Mouse (Mus musculus) intestine, embryonic 16.5 days (tissue): ENCODE results near the gene Morn4. TPM values are rescaled to one million over a fixed set of nuclear protein-coding genes. Genes with fewer than 3 reads are reported as not detected.

Experiments
- ATAC-seq: fragments of 200-750 bp; cut with Nextera tagmentation; 2 replicates; pipeline ENCODE4 v1.8.0; 2017; ENCODE audit warnings: moderate TSS enrichment, moderate library complexity
- H3K27ac ChIP-seq: fragments of 300-500 bp; sonication (generic); 2 replicates; pipeline ENCODE4 v1.5.1; 2014; ENCODE audit warnings: mild to moderate bottlenecking, low read length
- H3K27me3 ChIP-seq: fragments of 300-500 bp; sonication (generic); replicated peaks from 2 replicates; pipeline ENCODE4 v1.6.1; 2014; ENCODE audit warnings: low read length, control low read depth, mixed read lengths; ENCODE audit not compliant: control insufficient read depth, insufficient read depth
- H3K36me3 ChIP-seq: fragments of 300-500 bp; sonication (generic); 2 replicates; pipeline ENCODE4 v1.6.1; 2014; ENCODE audit warnings: low read length, control low read depth; ENCODE audit not compliant: control insufficient read depth, insufficient read depth
- H3K4me1 ChIP-seq: fragments of 300-500 bp; sonication (generic); 2 replicates; pipeline ENCODE4 v1.6.1; 2014; ENCODE audit warnings: low read length, control low read depth, mixed read lengths; ENCODE audit not compliant: control insufficient read depth, insufficient read depth
- H3K4me2 ChIP-seq: fragments of 300-500 bp; sonication (generic); 2 replicates; pipeline ENCODE4 v1.6.1; 2014; ENCODE audit warnings: low read depth, low read length, control low read depth
- H3K4me3 ChIP-seq: fragments of 300-500 bp; sonication (generic); 2 replicates; pipeline ENCODE4 v1.5.1; 2014; ENCODE audit warnings: mild to moderate bottlenecking, low read length
- H3K9ac ChIP-seq: fragments of 300-500 bp; sonication (generic); 2 replicates; pipeline ENCODE4 v1.6.1; 2014; ENCODE audit warnings: low read depth, low read length
- H3K9me3 ChIP-seq: fragments of 300-500 bp; sonication (generic); 2 replicates; pipeline ENCODE4 v1.6.1; 2016; ENCODE audit warnings: low read length, control low read depth; ENCODE audit not compliant: control insufficient read depth
- WGBS: fragments of 180-500 bp; shearing (Covaris S2); extraction: QIAGEN DNeasy Blood & Tissue Kit; methylation state at CpG from one replicate; pipeline ENCODE4 v1.1.7; 2014; 5-methylcytosine and 5-hydroxymethylcytosine counted together
- polyA plus RNA-seq: library from polyadenylated mRNA; unstranded; fragments of >200 nt; fragmentation: Nextera tagmentation; extraction: Ambion mirVana; gene quantifications from 2 replicates; pipeline ENCODE4 v1.2.1, GENCODE M21; 2015

The Morn4 gene
- polyA plus RNA-seq, 1 experiment from 2014 or later: 15.8 TPM

- H3K27me3 ChIP-seq: no peaks in the 10 kb centered on the region
- no peaks in the 10 kb centered on the region for H3K9me3 ChIP-seq
- no peak overlapping the region for H3K9ac ChIP-seq
- no peak overlapping the region for H3K27ac ChIP-seq
- no peaks in the 10 kb centered on the region for H3K36me3 ChIP-seq
- peaks cover 6% of the 10 kb centered on the region; the same call in 1 of the 2 replicates for H3K4me1 ChIP-seq
- H3K4me3 ChIP-seq: no peak overlapping the region
- WGBS: 78% methylated on average over 3 of the region's 3 CpGs
- no peak for ATAC-seq
- H3K4me2 ChIP-seq: no peak overlapping the region
These were observed 49.8 kb downstream of the Morn4 start for GRCm38 (mm10) chr19:42036357-42036756.

- WGBS: 65% methylated on average over 19 of the region's 19 CpGs
- Histone ChIP-seq H3K36me3 (no peaks in the 10 kb centered on the region), H3K27ac (no peak within 1 kb of the TSS), H3K4me1 (peaks cover 6% of the 10 kb centered on the region; the same call in 1 of the 2 replicates), H3K9ac (no peak within 1 kb of the TSS), H3K4me2 (no peak within 1 kb of the TSS), H3K4me3 (no peak within 1 kb of the TSS), H3K9me3 (no peaks in the 10 kb centered on the region), H3K27me3 (no peaks in the 10 kb centered on the region)
- peak; percentile 79 for ATAC-seq
These were observed 50.5 kb downstream of the Morn4 start, which contains the start of gene Ankrd2 for GRCm38 (mm10) chr19:42035456-42036248. Ankrd2 (plus strand) TSS chr19:42036000.

- ATAC-seq: peak; percentile 19
- 51% methylated on average over 11 of the region's 11 CpGs for WGBS
These were observed 51.2 kb downstream of the Morn4 start for GRCm38 (mm10) chr19:42034881-42035455.

GRCm38 (mm10) chr19:42034146-42034775 lies 51.9 kb downstream of the Morn4 start:
- no peaks in the 10 kb centered on the region for H3K27me3 ChIP-seq
- WGBS: 69% methylated on average over 9 of the region's 9 CpGs
- H3K4me3 ChIP-seq: no peak overlapping the region
- H3K9me3 ChIP-seq: no peaks in the 10 kb centered on the region
- H3K9ac ChIP-seq: peak overlapping the region; percentile 16; the same call in 1 of the 2 replicates
- no peak for ATAC-seq
- H3K36me3 ChIP-seq: no peaks in the 10 kb centered on the region
- H3K4me1 ChIP-seq: peaks cover 6% of the 10 kb centered on the region; the same call in 1 of the 2 replicates
- H3K27ac ChIP-seq: no peak overlapping the region
- no peak overlapping the region for H3K4me2 ChIP-seq

More at GRCm38 (mm10) chr19:42034881-42035455, 51.2 kb downstream of the Morn4 start:
- Histone ChIP-seq H3K27me3 (no peaks in the 10 kb centered on the region), H3K9ac (no peak overlapping the region), H3K4me1 (peaks cover 6% of the 10 kb centered on the region; the same call in 1 of the 2 replicates), H3K4me2 (no peak overlapping the region), H3K27ac (no peak overlapping the region), H3K36me3 (no peaks in the 10 kb centered on the region), H3K4me3 (no peak overlapping the region), H3K9me3 (no peaks in the 10 kb centered on the region)

- WGBS: 85% methylated on average over 14 of the region's 14 CpGs
- Histone ChIP-seq H3K9ac (no peak overlapping the region), H3K27ac (no peak overlapping the region), H3K9me3 (no peaks in the 10 kb centered on the region), H3K27me3 (no peaks in the 10 kb centered on the region), H3K4me3 (no peak overlapping the region), H3K36me3 (no peaks in the 10 kb centered on the region), H3K4me2 (no peak overlapping the region), H3K4me1 (peaks cover 6% of the 10 kb centered on the region; the same call in 1 of the 2 replicates)
- no peak for ATAC-seq
These were observed 52.5 kb downstream of the Morn4 start for GRCm38 (mm10) chr19:42033611-42034010.

GRCm38 (mm10) chr19:42031112-42031511 lies 55.0 kb downstream of the Morn4 start:
- no peak overlapping the region for H3K9ac ChIP-seq
- no peak overlapping the region for H3K4me2 ChIP-seq
- WGBS: 80% methylated on average over 5 of the region's 5 CpGs
- no peaks in the 10 kb centered on the region for H3K36me3 ChIP-seq
- no peak for ATAC-seq
- no peak overlapping the region for H3K27ac ChIP-seq
- H3K4me1 ChIP-seq: peaks cover 6% of the 10 kb centered on the region; the same call in 1 of the 2 replicates
- H3K4me3 ChIP-seq: no peak overlapping the region
- H3K9me3 ChIP-seq: no peaks in the 10 kb centered on the region
- no peaks in the 10 kb centered on the region for H3K27me3 ChIP-seq

- no peaks in the 10 kb centered on the region for H3K27me3 ChIP-seq
- no peaks in the 10 kb centered on the region for H3K9me3 ChIP-seq
- no peak overlapping the region for H3K4me3 ChIP-seq
- ATAC-seq: peak; percentile 74
- no peak overlapping the region for H3K9ac ChIP-seq
- H3K4me1 ChIP-seq: no peaks in the 10 kb centered on the region
- no peaks in the 10 kb centered on the region for H3K36me3 ChIP-seq
- no peak overlapping the region for H3K27ac ChIP-seq
- H3K4me2 ChIP-seq: no peak overlapping the region
- WGBS: 5% methylated on average over 5 of the region's 5 CpGs
These were observed 60.0 kb downstream of the Morn4 start for GRCm38 (mm10) chr19:42026158-42026557.
